Mouse (Mus musculus): ENCODE measurements around the gene Haus8. TPM values are rescaled to one million over a fixed set of nuclear protein-coding genes. Genes with fewer than 3 reads are reported as not detected.
"Not testable (repeated sequence)": the region's sequence is repeated elsewhere in the genome, so short reads cannot be mapped to it uniquely, and the experiment has no call there.

The Haus8 gene
- polyA plus RNA-seq, 1 experiment = 3.1 TPM

GRCm38 (mm10) chr8:71297439-71297838 is 24.7 kb upstream of the Haus8 start:
- no peak for DNase-seq
- no peak overlapping the region for H3K27ac ChIP-seq (ENCODE audit: insufficient read depth, low read depth, low read length)
- no peaks in the 10 kb centered on the region for H3K36me3 ChIP-seq (ENCODE audit: control insufficient read depth, insufficient read depth, low read length)
- TF ChIP-seq CTCF (conservative IDR thresholded peaks at IDR 0.05; ENCODE audit: insufficient read depth, insufficient read length, low read depth, low read length) (no peak), POLR2A (IDR thresholded peaks at IDR 0.05; ENCODE audit: low read depth, low read length) (no peak)
- 85% methylated on average over 1 of the region's 1 CpGs for WGBS
- no peaks in the 10 kb centered on the region for H3K4me1 ChIP-seq (ENCODE audit: control insufficient read depth, insufficient read depth, low read length)
- H3K4me3 ChIP-seq (ENCODE audit: insufficient read depth, low read depth, low read length) = no peak overlapping the region
- no peaks in the 10 kb centered on the region for H3K27me3 ChIP-seq (replicated peaks; ENCODE audit: control insufficient read depth, insufficient read depth, low read length)

- Histone ChIP-seq H3K27me3 (replicated peaks; ENCODE audit: control insufficient read depth, insufficient read depth, low read length) (no peaks in the 10 kb centered on the region), H3K27ac (ENCODE audit: insufficient read depth, low read depth, low read length) (no peak overlapping the region)
These were observed 24.1 kb upstream of the Haus8 start for GRCm38 (mm10) chr8:71296784-71297183.

DNA sequence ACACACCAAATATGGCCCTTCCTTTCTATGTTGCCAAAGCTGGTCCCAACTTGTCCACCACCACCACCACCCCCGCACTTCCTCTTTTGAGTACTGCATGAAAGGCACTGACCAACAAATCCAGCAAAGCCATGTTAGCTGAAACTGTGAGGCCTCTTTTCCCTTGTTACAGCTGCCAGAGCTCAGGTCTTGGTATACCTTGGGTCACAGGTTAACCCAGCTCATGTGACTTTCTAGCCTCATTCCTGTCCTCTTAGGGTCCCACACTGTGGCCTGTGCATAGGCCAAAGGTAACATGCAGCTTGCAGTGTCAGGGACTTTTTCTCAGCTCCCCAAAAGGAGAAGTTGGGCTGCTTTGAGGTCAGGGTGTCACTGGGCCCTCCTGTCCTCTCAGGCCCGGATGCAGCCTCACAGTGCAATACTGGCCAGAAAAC is 23.5 kb upstream of the Haus8 start:
- no peak for TF ChIP-seq CTCF (conservative IDR thresholded peaks at IDR 0.05; ENCODE audit: insufficient read depth, insufficient read length, low read depth, low read length)
- no peak for TF ChIP-seq POLR2A (IDR thresholded peaks at IDR 0.05; ENCODE audit: low read depth, low read length)
- no peaks in the 10 kb centered on the region for H3K4me1 ChIP-seq (ENCODE audit: control insufficient read depth, insufficient read depth, low read length)
- no peak overlapping the region for H3K27ac ChIP-seq (ENCODE audit: insufficient read depth, low read depth, low read length)
- no peak overlapping the region for H3K4me3 ChIP-seq (ENCODE audit: insufficient read depth, low read depth, low read length)
- H3K27me3 ChIP-seq (replicated peaks; ENCODE audit: control insufficient read depth, insufficient read depth, low read length) = no peaks in the 10 kb centered on the region
- DNase-seq = peak; percentile 23
- H3K36me3 ChIP-seq (ENCODE audit: control insufficient read depth, insufficient read depth, low read length) = no peaks in the 10 kb centered on the region
- 84% methylated on average over 2 of the region's 2 CpGs for WGBS

More at GRCm38 (mm10) chr8:71296784-71297183, 24.1 kb upstream of the Haus8 start:
- no peaks in the 10 kb centered on the region for H3K4me1 ChIP-seq (ENCODE audit: control insufficient read depth, insufficient read depth, low read length)
- DNase-seq = no peak
- 88% methylated on average over 2 of the region's 2 CpGs for WGBS
- no peak overlapping the region for H3K4me3 ChIP-seq (ENCODE audit: insufficient read depth, low read depth, low read length)
- TF ChIP-seq POLR2A (IDR thresholded peaks at IDR 0.05; ENCODE audit: low read depth, low read length) (no peak), CTCF (conservative IDR thresholded peaks at IDR 0.05; ENCODE audit: insufficient read depth, insufficient read length, low read depth, low read length) (no peak)
- no peaks in the 10 kb centered on the region for H3K36me3 ChIP-seq (ENCODE audit: control insufficient read depth, insufficient read depth, low read length)

DNA sequence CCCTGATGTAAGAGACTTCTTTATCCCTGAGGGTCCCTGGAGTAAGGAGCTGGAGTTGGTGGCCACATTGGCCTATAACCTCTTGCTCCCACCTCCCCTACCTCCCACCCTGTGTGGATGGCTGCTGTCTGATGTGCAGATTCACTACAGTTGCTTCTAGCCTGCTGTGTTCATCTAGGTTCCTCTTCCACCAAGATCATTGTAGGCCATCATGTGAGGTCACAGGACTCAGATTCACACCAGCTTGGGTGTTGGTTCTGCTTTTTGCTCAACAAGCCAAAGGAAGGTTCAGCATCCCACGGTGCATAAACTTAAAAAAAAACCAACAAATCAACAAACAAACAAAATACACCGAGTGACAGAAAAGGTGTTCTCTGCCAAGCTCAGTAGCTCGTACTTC is 21.2 kb upstream of the Haus8 start:
- DNase-seq; H3K27ac ChIP-seq (ENCODE audit: insufficient read depth, low read depth, low read length); H3K4me1 ChIP-seq (ENCODE audit: control insufficient read depth, insufficient read depth, low read length); H3K36me3 ChIP-seq (ENCODE audit: control insufficient read depth, insufficient read depth, low read length); H3K4me3 ChIP-seq (ENCODE audit: insufficient read depth, low read depth, low read length); H3K27me3 ChIP-seq (replicated peaks; ENCODE audit: control insufficient read depth, insufficient read depth, low read length): not testable (repeated sequence)
- 91% methylated on average over 3 of the region's 3 CpGs for WGBS

GRCm38 (mm10) chr8:71291351-71291750 is 18.6 kb upstream of the Haus8 start:
- Histone ChIP-seq H3K4me1 (ENCODE audit: control insufficient read depth, insufficient read depth, low read length) (no peaks in the 10 kb centered on the region), H3K4me3 (ENCODE audit: insufficient read depth, low read depth, low read length) (no peak overlapping the region), H3K27ac (ENCODE audit: insufficient read depth, low read depth, low read length) (no peak overlapping the region), H3K36me3 (ENCODE audit: control insufficient read depth, insufficient read depth, low read length) (no peaks in the 10 kb centered on the region), H3K27me3 (replicated peaks; ENCODE audit: control insufficient read depth, insufficient read depth, low read length) (no peaks in the 10 kb centered on the region)
- DNase-seq = no peak
- TF ChIP-seq POLR2A (IDR thresholded peaks at IDR 0.05; ENCODE audit: low read depth, low read length) = no peak
- no peak for TF ChIP-seq CTCF (conservative IDR thresholded peaks at IDR 0.05; ENCODE audit: insufficient read depth, insufficient read length, low read depth, low read length)
- 92% methylated on average over 6 of the region's 6 CpGs for WGBS

GRCm38 (mm10) chr8:71290911-71291310 is 18.2 kb upstream of the Haus8 start:
- H3K27me3 ChIP-seq (replicated peaks; ENCODE audit: control insufficient read depth, insufficient read depth, low read length) = no peaks in the 10 kb centered on the region
- H3K4me3 ChIP-seq (ENCODE audit: insufficient read depth, low read depth, low read length) = no peak overlapping the region
- TF ChIP-seq CTCF (conservative IDR thresholded peaks at IDR 0.05; ENCODE audit: insufficient read depth, insufficient read length, low read depth, low read length) (no peak), POLR2A (IDR thresholded peaks at IDR 0.05; ENCODE audit: low read depth, low read length) (no peak)
- no peaks in the 10 kb centered on the region for H3K36me3 ChIP-seq (ENCODE audit: control insufficient read depth, insufficient read depth, low read length)
- H3K27ac ChIP-seq (ENCODE audit: insufficient read depth, low read depth, low read length) = no peak overlapping the region
- DNase-seq = no peak
- 94% methylated on average over 10 of the region's 10 CpGs for WGBS
- H3K4me1 ChIP-seq (ENCODE audit: control insufficient read depth, insufficient read depth, low read length) = no peaks in the 10 kb centered on the region

DNA sequence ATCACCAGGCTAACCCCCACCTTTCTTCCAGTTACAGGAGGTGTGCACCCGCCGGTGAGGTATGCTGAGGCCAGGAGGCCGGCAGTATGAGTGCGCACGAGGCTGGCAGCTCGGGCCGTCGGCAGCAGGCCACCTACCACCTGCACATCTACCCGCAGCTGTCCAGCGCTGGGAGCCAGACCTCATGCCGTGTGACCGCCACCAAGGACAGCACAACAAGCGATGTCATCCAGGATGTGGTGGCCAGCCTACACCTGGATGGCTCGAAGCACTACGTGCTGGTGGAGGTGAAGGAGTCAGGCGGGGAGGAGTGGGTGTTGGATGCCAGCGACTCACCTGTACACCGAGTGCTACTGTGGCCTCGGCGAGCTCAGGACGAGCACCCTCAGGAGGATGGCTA is 17.5 kb upstream of the Haus8 start:
- Histone ChIP-seq H3K36me3 (ENCODE audit: control insufficient read depth, insufficient read depth, low read length) (no peaks in the 10 kb centered on the region), H3K27me3 (replicated peaks; ENCODE audit: control insufficient read depth, insufficient read depth, low read length) (no peaks in the 10 kb centered on the region), H3K4me3 (ENCODE audit: insufficient read depth, low read depth, low read length) (no peak overlapping the region), H3K27ac (ENCODE audit: insufficient read depth, low read depth, low read length) (no peak overlapping the region), H3K4me1 (ENCODE audit: control insufficient read depth, insufficient read depth, low read length) (no peaks in the 10 kb centered on the region)
- DNase-seq = no peak
- WGBS = 95% methylated on average over 21 of the region's 21 CpGs
- TF ChIP-seq CTCF (conservative IDR thresholded peaks at IDR 0.05; ENCODE audit: insufficient read depth, insufficient read length, low read depth, low read length) (no peak), POLR2A (IDR thresholded peaks at IDR 0.05; ENCODE audit: low read depth, low read length) (no peak)

DNA sequence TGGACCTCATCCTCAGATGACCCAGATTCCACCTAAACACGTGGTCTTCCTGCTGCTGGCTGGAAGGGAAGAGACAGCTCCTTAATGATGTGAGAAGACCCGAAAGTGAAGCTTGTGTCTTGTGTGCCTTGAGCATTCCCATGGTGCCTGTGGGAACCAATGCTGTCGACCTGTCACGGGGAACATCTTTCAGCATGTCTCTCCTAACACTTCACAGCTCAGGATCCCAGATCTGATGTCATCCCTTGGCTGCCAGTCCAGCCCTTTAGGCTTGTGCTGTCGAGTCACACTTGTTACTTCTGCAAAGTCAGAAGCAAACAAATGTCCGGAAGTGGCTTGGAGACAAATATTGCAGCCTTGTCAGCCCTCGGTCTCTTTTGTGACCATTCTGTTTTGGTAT is 16.4 kb upstream of the Haus8 start:
- WGBS = 72% methylated on average over 7 of the region's 7 CpGs
- no peak overlapping the region for H3K4me3 ChIP-seq (ENCODE audit: insufficient read depth, low read depth, low read length)
- TF ChIP-seq CTCF (conservative IDR thresholded peaks at IDR 0.05; ENCODE audit: insufficient read depth, insufficient read length, low read depth, low read length) = no peak
- TF ChIP-seq POLR2A (IDR thresholded peaks at IDR 0.05; ENCODE audit: low read depth, low read length) = no peak
- peak; percentile 20 for DNase-seq
- H3K36me3 ChIP-seq (ENCODE audit: control insufficient read depth, insufficient read depth, low read length) = no peaks in the 10 kb centered on the region
- no peaks in the 10 kb centered on the region for H3K27me3 ChIP-seq (replicated peaks; ENCODE audit: control insufficient read depth, insufficient read depth, low read length)
- H3K4me1 ChIP-seq (ENCODE audit: control insufficient read depth, insufficient read depth, low read length) = no peaks in the 10 kb centered on the region
- no peak overlapping the region for H3K27ac ChIP-seq (ENCODE audit: insufficient read depth, low read depth, low read length)
